Mouse (Mus musculus) forebrain, embryonic 10.5 days (tissue): Measurements from ENCODE around the gene Adamtsl3. TPM values are rescaled to one million over a fixed set of nuclear protein-coding genes. Genes with fewer than 3 reads are reported as not detected.

Source experiments
- DNase-seq: peaks from one replicate; pipeline ENCODE4 v3.0.0-alpha.2; 2017; ENCODE audit warnings: low spot score; ENCODE audit errors: extremely low spot score
- H3K27ac ChIP-seq: fragments of 300-500 bp; sonication (generic); 2 replicates; pipeline ENCODE4 v1.5.1; 2016; ENCODE audit warnings: mild to moderate bottlenecking
- H3K27me3 ChIP-seq: fragments of 300-500 bp; sonication (generic); 2 replicates; pipeline ENCODE4 v1.6.1; 2016; ENCODE audit warnings: mild to moderate bottlenecking; ENCODE audit not compliant: poor library complexity, severe bottlenecking
- H3K36me3 ChIP-seq: fragments of 300-500 bp; sonication (generic); replicated peaks from 2 replicates; pipeline ENCODE4 v1.6.1; 2016; ENCODE audit warnings: mild to moderate bottlenecking, moderate library complexity
- H3K4me1 ChIP-seq: fragments of 300-500 bp; sonication (generic); 2 replicates; pipeline ENCODE4 v1.6.1; 2016
- H3K4me3 ChIP-seq: fragments of 300-500 bp; sonication (generic); 2 replicates; pipeline ENCODE4 v1.5.1; 2016; ENCODE audit warnings: mild to moderate bottlenecking, moderate library complexity
- H3K9me3 ChIP-seq: fragments of 300-500 bp; sonication (generic); 2 replicates; pipeline ENCODE4 v1.6.1; 2016; ENCODE audit warnings: mild to moderate bottlenecking, moderate library complexity
- WGBS: fragments of 180-500 bp; shearing (Covaris S2); methylation state at CpG from one replicate; pipeline ENCODE4 v1.1.7; 2016; 5-methylcytosine and 5-hydroxymethylcytosine counted together
- polyA plus RNA-seq: library from polyadenylated mRNA; unstranded; fragments of >200 nt; fragmentation: Nextera tagmentation; extraction: Ambion mirVana; gene quantifications from 2 replicates; pipeline ENCODE4 v1.2.1, GENCODE M21; 2016

Gene Adamtsl3
- polyA plus RNA-seq, 1 experiment from 2014 or later = not detected

- Histone ChIP-seq H3K27ac (no peak overlapping the region), H3K36me3 (no peaks in the 10 kb centered on the region), H3K27me3 (peaks cover 59% of the 10 kb centered on the region), H3K4me1 (peaks cover 16% of the 10 kb centered on the region), H3K4me3 (peak overlapping the region; percentile 58), H3K9me3 (no peaks in the 10 kb centered on the region)
- 1% methylated on average over 34 of the region's 34 CpGs for WGBS
- DNase-seq = peak; percentile 16
These were observed 638 bp downstream of the Adamtsl3 start for GRCm38 (mm10) chr7:82336132-82336531.

GRCm38 (mm10) chr7:82338121-82338520, 2.6 kb downstream of the Adamtsl3 start:
- Histone ChIP-seq H3K9me3 (no peaks in the 10 kb centered on the region), H3K4me1 (peaks cover 16% of the 10 kb centered on the region), H3K4me3 (no peak overlapping the region), H3K36me3 (no peaks in the 10 kb centered on the region), H3K27me3 (peaks cover 54% of the 10 kb centered on the region), H3K27ac (no peak overlapping the region)
- WGBS = 87% methylated on average over 9 of the region's 9 CpGs
- no peak for DNase-seq

- no peak overlapping the region for H3K4me3 ChIP-seq
- no peaks in the 10 kb centered on the region for H3K9me3 ChIP-seq
- H3K27ac ChIP-seq = no peak overlapping the region
- H3K27me3 ChIP-seq = peaks cover 50% of the 10 kb centered on the region
- no peaks in the 10 kb centered on the region for H3K36me3 ChIP-seq
- no peak for DNase-seq
- WGBS = 83% methylated on average over 4 of the region's 4 CpGs
- H3K4me1 ChIP-seq = peaks cover 16% of the 10 kb centered on the region
These were observed 3.0 kb downstream of the Adamtsl3 start for GRCm38 (mm10) chr7:82338532-82338931.

GRCm38 (mm10) chr7:82339214-82339613, 3.7 kb downstream of the Adamtsl3 start:
- 58% methylated on average over 3 of the region's 3 CpGs for WGBS
- no peaks in the 10 kb centered on the region for H3K36me3 ChIP-seq
- peaks cover 16% of the 10 kb centered on the region for H3K4me1 ChIP-seq
- H3K27me3 ChIP-seq = peaks cover 43% of the 10 kb centered on the region
- H3K27ac ChIP-seq = no peak overlapping the region
- H3K9me3 ChIP-seq = no peaks in the 10 kb centered on the region
- H3K4me3 ChIP-seq = no peak overlapping the region
- DNase-seq = no peak

GRCm38 (mm10) chr7:82341476-82341875, 6.0 kb downstream of the Adamtsl3 start:
- 49% methylated on average over 8 of the region's 8 CpGs for WGBS
- no peaks in the 10 kb centered on the region for H3K9me3 ChIP-seq
- no peaks in the 10 kb centered on the region for H3K36me3 ChIP-seq
- H3K27ac ChIP-seq = no peak overlapping the region
- H3K4me1 ChIP-seq = no peaks in the 10 kb centered on the region
- no peak overlapping the region for H3K4me3 ChIP-seq
- peaks cover 21% of the 10 kb centered on the region for H3K27me3 ChIP-seq
- no peak for DNase-seq

GRCm38 (mm10) chr7:82346706-82347105, 11.2 kb downstream of the Adamtsl3 start:
- no peak for DNase-seq
- no peaks in the 10 kb centered on the region for H3K9me3 ChIP-seq
- H3K36me3 ChIP-seq = no peaks in the 10 kb centered on the region
- WGBS = 92% methylated on average over 2 of the region's 2 CpGs
- H3K4me1 ChIP-seq = no peaks in the 10 kb centered on the region
- H3K27ac ChIP-seq = no peak overlapping the region
- H3K27me3 ChIP-seq = no peaks in the 10 kb centered on the region
- H3K4me3 ChIP-seq = no peak overlapping the region

- no peak overlapping the region for H3K4me3 ChIP-seq
- H3K36me3 ChIP-seq = no peaks in the 10 kb centered on the region
- no peak overlapping the region for H3K27ac ChIP-seq
- no peak for DNase-seq
- no peaks in the 10 kb centered on the region for H3K4me1 ChIP-seq
- no peaks in the 10 kb centered on the region for H3K9me3 ChIP-seq
- no peaks in the 10 kb centered on the region for H3K27me3 ChIP-seq
- 78% methylated on average over 7 of the region's 7 CpGs for WGBS
These were observed 14.3 kb downstream of the Adamtsl3 start for GRCm38 (mm10) chr7:82349796-82350195.

- 78% methylated on average over 3 of the region's 3 CpGs for WGBS
- no peaks in the 10 kb centered on the region for H3K9me3 ChIP-seq
- no peak overlapping the region for H3K27ac ChIP-seq
- no peaks in the 10 kb centered on the region for H3K36me3 ChIP-seq
- no peaks in the 10 kb centered on the region for H3K4me1 ChIP-seq
- H3K27me3 ChIP-seq = no peaks in the 10 kb centered on the region
- DNase-seq = no peak
- no peak overlapping the region for H3K4me3 ChIP-seq
These were observed 14.9 kb downstream of the Adamtsl3 start for GRCm38 (mm10) chr7:82350421-82350820.

- no peak overlapping the region for H3K4me3 ChIP-seq
- no peaks in the 10 kb centered on the region for H3K4me1 ChIP-seq
- H3K27me3 ChIP-seq = no peaks in the 10 kb centered on the region
- H3K36me3 ChIP-seq = no peaks in the 10 kb centered on the region
- H3K9me3 ChIP-seq = no peaks in the 10 kb centered on the region
- WGBS = 90% methylated on average over 5 of the region's 5 CpGs
- no peak overlapping the region for H3K27ac ChIP-seq
- no peak for DNase-seq
These were observed 23.7 kb downstream of the Adamtsl3 start for GRCm38 (mm10) chr7:82359146-82359545.

GRCm38 (mm10) chr7:82359674-82360073, 24.2 kb downstream of the Adamtsl3 start:
- no peaks in the 10 kb centered on the region for H3K27me3 ChIP-seq
- H3K27ac ChIP-seq = no peak overlapping the region
- WGBS = 79% methylated on average over 5 of the region's 5 CpGs
- no peaks in the 10 kb centered on the region for H3K36me3 ChIP-seq
- no peak overlapping the region for H3K4me3 ChIP-seq
- no peak for DNase-seq
- H3K9me3 ChIP-seq = no peaks in the 10 kb centered on the region
- H3K4me1 ChIP-seq = no peaks in the 10 kb centered on the region

- WGBS = 91% methylated on average over 4 of the region's 4 CpGs
- no peak for DNase-seq
- Histone ChIP-seq H3K27me3 (no peaks in the 10 kb centered on the region), H3K27ac (no peak overlapping the region), H3K4me3 (no peak overlapping the region), H3K36me3 (no peaks in the 10 kb centered on the region), H3K4me1 (no peaks in the 10 kb centered on the region), H3K9me3 (no peaks in the 10 kb centered on the region)
These were observed 24.7 kb downstream of the Adamtsl3 start for GRCm38 (mm10) chr7:82360186-82360585.

GRCm38 (mm10) chr7:82361127-82361526, 25.6 kb downstream of the Adamtsl3 start:
- no peaks in the 10 kb centered on the region for H3K4me1 ChIP-seq
- H3K4me3 ChIP-seq = no peak overlapping the region
- H3K27me3 ChIP-seq = no peaks in the 10 kb centered on the region
- no peak overlapping the region for H3K27ac ChIP-seq
- DNase-seq = no peak
- no peaks in the 10 kb centered on the region for H3K9me3 ChIP-seq
- H3K36me3 ChIP-seq = no peaks in the 10 kb centered on the region
- 83% methylated on average over 5 of the region's 5 CpGs for WGBS

- WGBS = 94% methylated on average over 3 of the region's 3 CpGs
- no peak overlapping the region for H3K4me3 ChIP-seq
These were observed 29.1 kb downstream of the Adamtsl3 start for GRCm38 (mm10) chr7:82364567-82364966.

GRCm38 (mm10) chr7:82366056-82366455, 30.6 kb downstream of the Adamtsl3 start:
- H3K4me3 ChIP-seq = no peak overlapping the region
- WGBS = 79% methylated on average over 4 of the region's 4 CpGs
- no peaks in the 10 kb centered on the region for H3K9me3 ChIP-seq
- H3K4me1 ChIP-seq = peaks cover 4% of the 10 kb centered on the region; the same call in 1 of the 2 replicates
- no peak overlapping the region for H3K27ac ChIP-seq
- no peaks in the 10 kb centered on the region for H3K36me3 ChIP-seq
- H3K27me3 ChIP-seq = no peaks in the 10 kb centered on the region
- DNase-seq = no peak

More at GRCm38 (mm10) chr7:82364567-82364966, 29.1 kb downstream of the Adamtsl3 start:
- Histone ChIP-seq H3K4me1 (peaks cover 4% of the 10 kb centered on the region; the same call in 1 of the 2 replicates), H3K36me3 (no peaks in the 10 kb centered on the region), H3K27me3 (no peaks in the 10 kb centered on the region), H3K27ac (no peak overlapping the region), H3K9me3 (no peaks in the 10 kb centered on the region)
- no peak for DNase-seq
